Mouse (Mus musculus) liver, embryonic 16.5 days (tissue): Measurements from ENCODE around the gene Iba57. TPM values are rescaled to one million over a fixed set of nuclear protein-coding genes. Genes with fewer than 3 reads are reported as not detected.
"Not testable (repeated sequence)": the region's sequence is repeated elsewhere in the genome, so short reads cannot be mapped to it uniquely, and the experiment has no call there.

Experiments used
- ATAC-seq: fragments of 200-750 bp; cut with Nextera tagmentation; 2 replicates; pipeline ENCODE4 v1.8.0; 2017; ENCODE audit warnings: low read depth, mild to moderate bottlenecking, moderate number of reproducible peaks, moderate library complexity
- H3K27ac ChIP-seq: fragments of 300-500 bp; sonication (generic); 2 replicates; pipeline ENCODE4 v1.5.1; 2014; ENCODE audit warnings: mild to moderate bottlenecking, low read length
- H3K27me3 ChIP-seq: fragments of 300-500 bp; sonication (generic); 2 replicates; pipeline ENCODE4 v1.6.1; 2014; ENCODE audit warnings: low read depth, low read length, mixed read lengths; ENCODE audit not compliant: control insufficient read depth, insufficient read depth
- H3K36me3 ChIP-seq: fragments of 300-500 bp; sonication (generic); 2 replicates; pipeline ENCODE4 v1.6.1; 2014; ENCODE audit warnings: mild to moderate bottlenecking; ENCODE audit not compliant: control insufficient read depth, insufficient read depth
- H3K4me1 ChIP-seq: fragments of 300-500 bp; sonication (generic); 2 replicates; pipeline ENCODE4 v1.6.1; 2014; ENCODE audit warnings: low read depth, low read length, mixed read lengths; ENCODE audit not compliant: control insufficient read depth
- H3K4me2 ChIP-seq: fragments of 300-500 bp; sonication (generic); 2 replicates; pipeline ENCODE4 v1.6.1; 2014; ENCODE audit warnings: low read depth, low read length, mixed read lengths
- H3K4me3 ChIP-seq: fragments of 300-500 bp; sonication (generic); 2 replicates; pipeline ENCODE4 v1.5.1; 2014; ENCODE audit warnings: low read depth, mild to moderate bottlenecking, low read length
- H3K9ac ChIP-seq: fragments of 300-500 bp; sonication (generic); 2 replicates; pipeline ENCODE4 v1.6.1; 2014; ENCODE audit warnings: low read depth, low read length
- H3K9me3 ChIP-seq: fragments of 300-500 bp; sonication (generic); replicated peaks from 2 replicates; pipeline ENCODE4 v1.6.1; 2016; ENCODE audit warnings: low read length; ENCODE audit not compliant: control insufficient read depth
- WGBS: fragments of 180-500 bp; shearing (Covaris S2); extraction: QIAGEN DNeasy Blood & Tissue Kit; methylation state at CpG from one replicate; pipeline ENCODE4 v1.1.7; 2014; ENCODE audit not compliant: insufficient replicate concordance; 5-methylcytosine and 5-hydroxymethylcytosine counted together
- polyA plus RNA-seq: library from polyadenylated mRNA; unstranded; fragments of >200 nt; fragmentation: Nextera tagmentation; extraction: Ambion mirVana; gene quantifications from 2 replicates; pipeline ENCODE4 v1.2.1, GENCODE M21; 2015

The Iba57 gene
- polyA plus RNA-seq: 12.8 and 13.3 TPM in 2 replicates

DNA sequence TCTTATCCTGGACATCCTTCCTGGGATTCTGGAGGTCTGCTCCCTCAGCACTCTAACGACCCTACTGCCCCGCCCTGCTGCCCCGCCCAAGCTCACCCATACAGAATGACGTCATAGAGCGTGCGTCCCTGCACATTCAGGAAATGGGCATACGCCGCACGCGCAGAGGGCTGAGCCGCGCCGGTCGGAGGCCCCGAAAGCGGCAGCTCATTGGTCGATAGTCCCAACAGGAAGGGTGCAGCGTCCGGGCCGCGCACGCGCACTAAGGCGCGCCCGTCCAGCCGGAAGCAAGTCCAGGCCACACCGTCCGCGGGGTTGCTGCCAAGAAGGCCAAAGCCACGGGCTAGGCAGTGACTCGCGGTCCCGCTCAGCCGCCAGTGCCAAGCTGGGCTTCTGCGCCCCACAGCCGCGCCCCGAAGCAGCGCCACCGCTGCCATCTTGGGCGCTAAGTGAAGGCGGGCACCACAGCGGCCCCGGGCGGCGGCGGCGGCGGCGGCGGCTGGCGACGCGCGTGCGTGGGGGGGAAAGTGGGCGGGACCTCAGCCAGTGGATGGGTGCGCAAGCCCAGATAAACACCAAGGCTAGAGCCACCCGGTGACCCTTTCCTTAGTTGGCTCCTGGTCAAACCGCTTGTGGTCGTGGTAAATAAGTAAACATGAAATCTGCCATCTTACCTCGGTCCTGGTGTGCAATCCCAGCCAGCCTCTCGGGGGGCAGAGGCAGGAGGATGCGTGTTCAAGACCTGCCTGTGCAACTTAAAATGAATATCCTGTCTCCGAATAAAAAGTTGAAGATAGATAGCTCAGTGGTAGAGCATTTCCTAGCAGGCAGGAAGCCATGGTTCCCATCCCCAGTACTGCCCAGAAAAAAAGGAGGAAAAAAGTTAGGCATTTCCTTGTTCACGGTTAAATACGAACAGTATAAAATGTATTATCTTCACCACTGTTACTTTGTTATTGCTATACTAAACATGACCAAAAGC, at the start of gene Iba57:
Gene Iba57, minus strand, starts transcription at position 485 of the 982 bp plus-strand sequence.
- H3K4me1 ChIP-seq: peaks cover 41% of the 10 kb centered on the region
- H3K27me3 ChIP-seq: no peaks in the 10 kb centered on the region
- H3K9ac ChIP-seq: peak within 1 kb of the TSS; percentile 98
- under 1% methylated on average over 62 of the region's 68 CpGs for WGBS
- no peaks in the 10 kb centered on the region for H3K9me3 ChIP-seq
- H3K36me3 ChIP-seq: peaks cover 18% of the 10 kb centered on the region
- H3K4me3 ChIP-seq: peak within 1 kb of the TSS; percentile 85
- peak; percentile 91 for ATAC-seq
- peak within 1 kb of the TSS; percentile 94 for H3K4me2 ChIP-seq
- peak within 1 kb of the TSS; percentile 98 for H3K27ac ChIP-seq

- ATAC-seq: no peak
- no peaks in the 10 kb centered on the region for H3K9me3 ChIP-seq
- H3K27ac ChIP-seq: no peak overlapping the region
- H3K4me1 ChIP-seq: peaks cover 22% of the 10 kb centered on the region
- H3K4me3 ChIP-seq: no peak overlapping the region
- no peak overlapping the region for H3K9ac ChIP-seq
- H3K27me3 ChIP-seq: no peaks in the 10 kb centered on the region
- H3K4me2 ChIP-seq: no peak overlapping the region
- H3K36me3 ChIP-seq: peaks cover 36% of the 10 kb centered on the region
- WGBS: 84% methylated on average over 12 of the region's 12 CpGs
These were observed 49.5 kb upstream of the Iba57 start for GRCm38 (mm10) chr11:59212892-59213494.

GRCm38 (mm10) chr11:59212320-59212719, 48.8 kb upstream of the Iba57 start:
- not testable (repeated sequence) for H3K4me3 ChIP-seq, H3K4me2 ChIP-seq, ATAC-seq, H3K27me3 ChIP-seq, H3K9ac ChIP-seq, H3K27ac ChIP-seq, H3K9me3 ChIP-seq
- Histone ChIP-seq H3K36me3 (peaks cover 36% of the 10 kb centered on the region), H3K4me1 (peaks cover 29% of the 10 kb centered on the region)
- 39% methylated on average over 12 of the region's 12 CpGs for WGBS

DNA sequence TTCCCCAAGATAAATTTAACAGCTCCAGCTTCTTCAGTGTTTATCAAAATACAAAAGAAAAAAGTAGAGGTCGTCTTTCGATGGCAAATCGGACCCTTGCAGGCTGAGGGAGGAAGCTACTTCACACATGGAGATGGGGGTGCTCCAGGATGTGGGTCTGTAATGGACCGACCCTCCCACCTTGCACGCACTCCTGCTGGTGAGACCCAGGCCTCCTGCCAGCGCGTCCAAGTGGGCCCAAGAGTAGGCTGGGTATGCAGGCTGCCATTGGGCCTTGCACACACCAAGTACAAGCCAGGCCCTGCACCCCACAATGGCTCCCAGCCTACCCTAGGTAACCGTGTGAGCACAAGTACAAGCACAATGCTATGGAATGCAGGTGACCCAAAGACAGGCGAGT, 48.0 kb upstream of the Iba57 start:
- not testable (repeated sequence) for H3K4me2 ChIP-seq, H3K9me3 ChIP-seq, ATAC-seq, H3K4me3 ChIP-seq, H3K27me3 ChIP-seq, H3K9ac ChIP-seq, H3K27ac ChIP-seq
- Histone ChIP-seq H3K36me3 (peaks cover 36% of the 10 kb centered on the region), H3K4me1 (peaks cover 29% of the 10 kb centered on the region)
- 77% methylated on average over 9 of the region's 9 CpGs for WGBS

GRCm38 (mm10) chr11:59210020-59210419, 46.5 kb upstream of the Iba57 start:
- Histone ChIP-seq H3K27ac (no peak overlapping the region), H3K4me1 (peaks cover 29% of the 10 kb centered on the region), H3K4me3 (no peak overlapping the region), H3K27me3 (no peaks in the 10 kb centered on the region), H3K9ac (no peak overlapping the region), H3K9me3 (no peaks in the 10 kb centered on the region), H3K4me2 (no peak overlapping the region), H3K36me3 (peaks cover 40% of the 10 kb centered on the region)
- no peak for ATAC-seq
- WGBS: 86% methylated on average over 4 of the region's 4 CpGs

DNA sequence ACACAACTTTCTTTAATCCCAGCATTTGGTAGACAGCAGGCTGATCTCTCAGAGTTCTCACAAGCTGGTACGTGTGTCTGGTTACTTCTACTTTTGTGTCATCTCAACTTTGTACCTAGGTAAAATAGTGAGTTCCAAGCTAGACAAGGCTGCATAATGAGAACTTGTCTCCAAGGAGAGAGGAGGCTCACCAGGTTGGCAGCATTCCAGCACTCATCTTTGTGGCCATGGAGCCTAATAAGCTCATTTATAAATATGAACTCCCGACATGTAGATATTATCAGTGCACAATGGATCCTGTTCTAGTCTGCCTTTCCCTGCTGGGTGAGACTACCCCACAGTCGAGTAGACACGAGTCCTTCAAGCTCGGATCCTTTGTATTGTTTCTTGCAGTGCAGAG, 46.0 kb upstream of the Iba57 start:
- 67% methylated on average over 5 of the region's 5 CpGs for WGBS

GRCm38 (mm10) chr11:59209003-59209441, 45.5 kb upstream of the Iba57 start:
- H3K36me3 ChIP-seq: peaks cover 35% of the 10 kb centered on the region
- peak overlapping the region; percentile 96 for H3K9ac ChIP-seq
- peak; percentile 74 for ATAC-seq
- WGBS: 9% methylated on average over 18 of the region's 18 CpGs
- H3K27me3 ChIP-seq: no peaks in the 10 kb centered on the region
- peak overlapping the region; percentile 92 for H3K4me2 ChIP-seq
- H3K27ac ChIP-seq: peak overlapping the region; percentile 95
- H3K9me3 ChIP-seq: no peaks in the 10 kb centered on the region
- H3K4me1 ChIP-seq: peaks cover 29% of the 10 kb centered on the region
- H3K4me3 ChIP-seq: peak overlapping the region; percentile 99

More for the DNA sequence above, 46.0 kb upstream of the Iba57 start:
- Histone ChIP-seq H3K9me3 (no peaks in the 10 kb centered on the region), H3K36me3 (peaks cover 36% of the 10 kb centered on the region), H3K4me3 (peak overlapping the region; percentile 99), H3K9ac (no peak overlapping the region), H3K4me2 (peak overlapping the region; percentile 92), H3K27me3 (no peaks in the 10 kb centered on the region), H3K27ac (peak overlapping the region; percentile 95; the same call in 1 of the 2 replicates), H3K4me1 (peaks cover 29% of the 10 kb centered on the region)
- no peak for ATAC-seq

DNA sequence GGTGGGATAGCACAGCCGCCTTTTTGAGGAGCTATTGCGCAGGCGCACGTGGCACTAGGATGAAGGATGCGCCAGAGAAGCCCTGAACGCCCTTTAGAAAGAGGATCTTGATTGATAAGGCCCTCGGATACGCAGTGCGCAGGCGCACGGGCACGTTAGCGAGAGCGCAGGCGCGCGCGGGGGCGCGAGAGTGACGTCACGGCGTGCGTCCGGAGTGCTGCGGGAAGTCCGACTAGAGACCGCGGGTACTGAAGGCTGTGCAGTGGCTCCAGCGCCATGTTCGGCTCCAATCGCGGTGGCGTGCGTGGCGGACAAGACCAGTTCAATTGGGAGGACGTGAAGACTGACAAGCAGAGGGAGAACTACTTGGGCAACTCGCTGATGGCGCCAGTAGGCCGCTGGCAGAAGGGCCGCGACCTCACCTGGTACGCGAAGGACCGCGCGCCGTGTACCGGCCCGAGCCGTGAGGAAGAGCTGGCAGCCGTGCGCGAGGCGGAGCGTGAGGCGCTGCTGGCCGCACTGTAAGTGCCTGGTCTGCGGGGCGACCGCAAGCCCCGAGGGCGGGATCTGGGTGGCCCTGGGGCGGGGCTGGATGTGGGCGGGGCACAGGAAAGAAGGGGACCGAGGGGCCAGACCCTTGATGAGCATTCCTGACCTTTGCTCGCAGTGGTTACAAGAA, 44.8 kb upstream of the Iba57 start, which contains the start of gene 2310033P09Rik:
Gene 2310033P09Rik, plus strand, starts transcription at position 169 of the 679 bp plus-strand sequence.
- peak within 1 kb of the TSS; percentile 99 for H3K4me3 ChIP-seq
- no peaks in the 10 kb centered on the region for H3K27me3 ChIP-seq
- H3K4me2 ChIP-seq: peak within 1 kb of the TSS; percentile 92
- H3K9me3 ChIP-seq: no peaks in the 10 kb centered on the region
- H3K4me1 ChIP-seq: peaks cover 29% of the 10 kb centered on the region
- ATAC-seq: peak; percentile 84
- under 1% methylated on average over 67 of the region's 67 CpGs for WGBS
- peak within 1 kb of the TSS; percentile 96 for H3K9ac ChIP-seq
- H3K27ac ChIP-seq: peak within 1 kb of the TSS; percentile 95
- peaks cover 35% of the 10 kb centered on the region for H3K36me3 ChIP-seq
